In the genomic region with DNA sequence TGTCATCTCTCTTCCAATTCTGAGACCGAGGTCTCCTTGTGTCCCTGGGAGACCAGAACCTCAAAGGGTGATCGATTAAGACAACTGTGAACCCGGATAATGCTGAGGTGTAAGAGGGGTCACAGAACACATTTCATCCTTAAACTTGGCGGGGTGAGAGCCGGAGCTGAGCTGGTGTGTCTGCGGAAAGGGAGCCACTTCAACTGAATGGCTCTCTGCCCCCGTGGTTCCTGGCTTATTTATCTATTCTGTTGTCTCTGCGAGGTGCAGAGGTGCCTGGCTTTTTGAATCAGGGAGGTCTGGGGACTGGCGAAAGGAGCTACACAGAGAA, we compare ENCODE assay signal across 8 mouse cellular contexts. TPM values are rescaled to one million over a fixed set of nuclear protein-coding genes. Genes with fewer than 3 reads are reported as not detected.
DNase-seq lines count a peak whose midpoint lies in the region; ATAC-seq lines count a peak whose summit lies in the region.

No protein-coding gene starts in this region.

- peak overlapping the region; percentile 92 for H3K4me2 ChIP-seq in kidney, embryonic 15.5 days
- H3K4me2 ChIP-seq in hindbrain, embryonic 11.5 days (replicated peaks; ENCODE audit: low read depth, low read length), result peak overlapping the region; percentile 78

- H3K9me3 ChIP-seq in kidney, embryonic 15.5 days (replicated peaks), result no peaks in the 10 kb centered on the region
- no peaks in the 10 kb centered on the region for H3K9me3 ChIP-seq in hindbrain, embryonic 11.5 days (ENCODE audit: control insufficient read depth, low read length)

- no peak; the same call in 1 of the 2 replicates for ATAC-seq in kidney, embryonic 15.5 days (replicated peaks; ENCODE audit: low FRiP score)
- ATAC-seq in hindbrain, embryonic 11.5 days (ENCODE audit: low FRiP score), result no peak

- no peaks in the 10 kb centered on the region for H3K27me3 ChIP-seq in kidney, embryonic 15.5 days
- H3K27me3 ChIP-seq in hindbrain, embryonic 11.5 days (ENCODE audit: control insufficient read depth, insufficient read depth, low read length), result no peaks in the 10 kb centered on the region

- peak overlapping the region; percentile 74 for H3K9ac ChIP-seq in kidney, embryonic 15.5 days
- H3K9ac ChIP-seq in hindbrain, embryonic 11.5 days (ENCODE audit: low read depth, low read length), result peak overlapping the region; percentile 69

- peak overlapping the region; percentile 91 for H3K27ac ChIP-seq in kidney, embryonic 15.5 days
- H3K27ac ChIP-seq in hindbrain, embryonic 11.5 days (ENCODE audit: low read depth, low read length), result no peak overlapping the region
- H3K27ac ChIP-seq in macrophage, result peak overlapping the region; percentile 89

- H3K36me3 ChIP-seq in kidney, embryonic 15.5 days, result no peaks in the 10 kb centered on the region
- no peaks in the 10 kb centered on the region for H3K36me3 ChIP-seq in hindbrain, embryonic 11.5 days (ENCODE audit: control insufficient read depth, insufficient read depth, low read length)
- no peaks in the 10 kb centered on the region for H3K36me3 ChIP-seq in macrophage (ENCODE audit: inconsistent target)

- DNase-seq in kidney, postnatal 14 days, result no peak
- DNase-seq in brain, adult 2 months (ENCODE audit: low read depth, low spot score), result peak; percentile 33
- no peak for DNase-seq in hindbrain, embryonic 11.5 days (ENCODE audit: low spot score)
- no peak for DNase-seq in adipocyte (ENCODE audit: low spot score)
- no peak for DNase-seq in gastrocnemius, postnatal 10 days
- DNase-seq in layer of hippocampus, adult 11-12 months (ENCODE audit: low spot score), result no peak

- 2% methylated on average over 9 of the region's 9 CpGs for WGBS in kidney, embryonic 15.5 days
- WGBS in hindbrain, embryonic 11.5 days, result 1% methylated on average over 9 of the region's 9 CpGs
- 6% methylated on average over 9 of the region's 9 CpGs for WGBS in macrophage (ENCODE audit: missing documents)

- H3K4me1 ChIP-seq in kidney, embryonic 15.5 days, result peaks cover 17% of the 10 kb centered on the region
- H3K4me1 ChIP-seq in hindbrain, embryonic 11.5 days (replicated peaks; ENCODE audit: control insufficient read depth, insufficient read depth, low read length), result no peaks in the 10 kb centered on the region

- H3K4me3 ChIP-seq in kidney, embryonic 15.5 days (replicated peaks), result peak overlapping the region; percentile 65
- peak overlapping the region; percentile 44 for H3K4me3 ChIP-seq in hindbrain, embryonic 11.5 days (ENCODE audit: low read depth, low read length)
- peak overlapping the region; percentile 87 for H3K4me3 ChIP-seq in macrophage (ENCODE audit: inconsistent target)

- peaks cover 44% of the 10 kb centered on the region for H3K79me2 ChIP-seq in macrophage (ENCODE audit: inconsistent target)

RNA-seq across cellular contexts. Expression of a gene that starts 1.5 kb away (rescaled TPM):
- 50.3 and 51.2 TPM in 2 replicates for polyA plus RNA-seq in kidney, embryonic 15.5 days (2015; fragmentation: Nextera tagmentation; extraction: Ambion mirVana)
- polyA plus RNA-seq in hindbrain, embryonic 11.5 days (2014; fragmentation: Nextera tagmentation; extraction: Ambion mirVana), result 19.9 and 25.3 TPM in 2 replicates
- total RNA-seq in macrophage (2018; cell fraction: chromatin; rRNA removed), result 100 to 1,000 TPM in 1 of 26 experiments, 10 to 100 TPM in 25; 27.1 to 104 (median 54.3) TPM
- total RNA-seq in macrophage (2018; cell fraction: cytosol; rRNA removed), result 100 to 1,000 TPM in 7 of 26 experiments, 10 to 100 TPM in 19; 55.2 to 130 (median 75.1) TPM
- 10 to 100 TPM; 29.1 to 90.5 (median 52.7) TPM for total RNA-seq in macrophage (2018; cell fraction: nucleus; rRNA removed)
- polyA plus RNA-seq in macrophage (2018), result 48.7 to 121 TPM (median 77.5 TPM) in 3 replicates
- total RNA-seq in gastrocnemius, postnatal 10 days (2021), result 10 to 100 TPM in 1 of 2 experiments, 1 to 10 TPM in 1; 6.2 to 12.6 TPM

RNA-seq across cellular contexts. Expression of a gene that starts 12.2 kb away (rescaled TPM):
- polyA plus RNA-seq in kidney, embryonic 15.5 days (2015; fragmentation: Nextera tagmentation; extraction: Ambion mirVana), result 0.04 and 0.05 TPM in 2 replicates
- polyA plus RNA-seq in hindbrain, embryonic 11.5 days (2014; fragmentation: Nextera tagmentation; extraction: Ambion mirVana), result not detected in 2 replicates
- total RNA-seq in macrophage (2018; cell fraction: chromatin; rRNA removed), result under 1 TPM in 2 of 26 experiments, not detected in 24; 0.22 to 0.27 TPM
- total RNA-seq in macrophage (2018; cell fraction: cytosol; rRNA removed), result not detected
- under 1 TPM in 1 of 26 experiments, not detected in 25; 0.12 TPM for total RNA-seq in macrophage (2018; cell fraction: nucleus; rRNA removed)
- not detected in 3 replicates for polyA plus RNA-seq in macrophage (2018)
- total RNA-seq in gastrocnemius, postnatal 10 days (2021), result under 1 TPM; 0.11 to 0.16 TPM
